Mouse (Mus musculus) cerebellum, adult 9-10 months (tissue): ENCODE measurements around the gene Nek5.

ENCODE experiments used
- DNase-seq: peaks from one replicate; pipeline ENCODE4 v3.0.0; 2022

The Nek5 gene

DNA sequence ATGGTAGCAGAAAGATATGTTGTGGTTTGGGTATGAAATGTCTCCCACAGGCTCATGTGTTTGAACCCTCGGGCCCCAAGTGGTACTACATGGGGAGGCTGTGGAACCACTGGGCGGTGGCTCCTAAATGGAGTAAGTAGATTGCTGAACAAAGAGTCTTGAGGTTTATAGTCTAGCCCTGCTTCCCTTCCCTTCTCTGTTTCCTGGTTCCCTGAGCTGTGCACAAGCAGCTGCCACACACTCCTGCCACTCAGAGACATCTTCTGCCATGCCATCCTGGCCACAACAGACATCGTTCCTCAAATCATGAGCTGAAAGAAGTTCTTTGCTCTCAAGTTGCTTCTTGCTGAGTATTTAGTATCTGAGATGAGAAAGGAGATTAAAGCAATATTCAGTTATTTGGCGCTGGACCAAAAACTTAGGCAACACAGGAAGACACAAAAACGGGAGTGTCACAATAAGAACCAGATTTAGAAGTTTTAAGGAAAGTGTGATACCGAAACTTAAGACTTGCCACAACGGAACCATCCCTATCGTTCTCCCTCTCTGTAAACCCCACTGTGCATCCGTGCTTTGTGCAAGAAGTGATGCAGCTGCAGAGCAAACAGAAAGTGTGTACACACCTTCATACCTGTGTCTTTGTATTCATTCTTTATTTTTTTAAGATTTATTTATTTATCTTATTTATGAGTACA is 45.4 kb downstream of the Nek5 start:
- no peak for DNase-seq

DNA sequence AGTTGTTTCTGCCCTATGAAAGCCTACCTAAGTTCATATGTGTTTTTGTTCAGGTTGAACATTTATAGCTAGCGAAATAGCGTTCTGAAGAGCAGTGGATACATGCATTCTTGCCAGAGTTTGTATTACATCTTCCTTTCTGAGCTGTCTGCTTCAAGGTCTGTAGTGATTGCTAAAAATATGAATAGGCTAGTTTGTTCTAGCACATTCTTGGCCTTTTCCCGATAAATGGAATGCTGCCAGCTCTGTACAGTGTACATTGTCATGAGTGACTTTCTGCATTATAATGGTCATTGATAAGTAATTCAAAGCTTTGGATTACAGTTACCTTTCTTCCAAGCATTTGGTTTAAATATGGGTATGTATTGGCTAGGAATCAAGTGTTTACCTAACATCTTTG is 63.7 kb downstream of the Nek5 start:
- peak; percentile 50 for DNase-seq

DNA sequence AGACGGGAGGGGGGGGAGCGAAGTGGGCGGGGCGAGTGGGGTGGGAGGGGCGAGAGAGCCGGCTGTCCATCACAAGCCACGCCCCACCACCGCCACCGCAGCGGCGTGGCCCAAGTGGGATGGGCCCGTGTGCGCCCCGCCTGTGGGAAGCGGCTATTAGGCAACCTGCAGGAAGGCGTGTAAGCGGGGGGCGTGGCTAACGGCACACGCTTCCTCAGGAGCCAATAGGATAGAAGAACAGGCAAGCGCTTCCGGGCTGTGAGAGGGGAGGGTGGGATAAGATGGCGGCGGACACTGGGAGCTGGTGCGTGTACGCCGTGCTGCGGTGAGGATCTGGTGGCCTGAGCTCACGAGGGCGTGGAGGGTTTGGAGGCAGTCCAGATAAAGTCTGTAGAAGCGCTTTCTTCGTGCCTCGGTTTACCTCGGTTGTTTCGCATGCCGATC is 64.4 kb downstream of the Nek5 start, which contains the start of gene Alg11:
TSS of gene Alg11 (plus strand) at position 276 of the 444 bp plus-strand sequence.
- DNase-seq: peak; percentile 97

DNA sequence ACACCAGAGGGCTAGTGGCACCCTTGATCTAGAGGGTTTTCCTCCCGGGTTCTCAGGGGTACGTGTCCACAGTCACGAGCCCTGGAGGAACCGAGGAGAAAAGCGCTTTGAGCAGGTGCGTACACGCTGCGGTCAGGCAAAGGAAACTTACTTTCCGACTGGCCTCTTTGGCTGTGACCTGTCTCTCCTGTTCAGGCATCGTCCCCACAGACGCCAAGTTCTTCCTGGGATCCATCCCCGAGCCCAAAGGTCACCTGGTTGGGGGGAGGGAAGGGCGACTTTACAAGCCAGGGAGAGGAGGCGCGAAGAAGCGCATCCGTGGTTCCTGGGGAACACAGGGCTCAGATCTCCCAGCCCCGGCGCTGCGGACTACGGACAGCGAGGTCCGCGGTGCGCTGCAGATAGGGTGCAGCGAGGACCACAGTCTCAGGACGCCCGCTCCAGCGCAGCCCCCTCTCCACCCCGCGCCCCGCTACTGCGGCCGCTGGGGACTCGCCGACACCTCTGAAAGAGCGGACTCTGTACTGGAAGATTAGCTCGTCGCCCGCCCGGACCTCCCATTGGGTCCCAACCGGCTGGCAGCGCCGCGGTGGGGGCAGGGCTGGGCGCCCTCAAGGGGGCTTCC is 64.9 kb downstream of the Nek5 start, which contains the start of gene Atp7b:
TSS of gene Atp7b (minus strand) at position 485 of the 625 bp plus-strand sequence.
- peak; percentile 75 for DNase-seq

DNA sequence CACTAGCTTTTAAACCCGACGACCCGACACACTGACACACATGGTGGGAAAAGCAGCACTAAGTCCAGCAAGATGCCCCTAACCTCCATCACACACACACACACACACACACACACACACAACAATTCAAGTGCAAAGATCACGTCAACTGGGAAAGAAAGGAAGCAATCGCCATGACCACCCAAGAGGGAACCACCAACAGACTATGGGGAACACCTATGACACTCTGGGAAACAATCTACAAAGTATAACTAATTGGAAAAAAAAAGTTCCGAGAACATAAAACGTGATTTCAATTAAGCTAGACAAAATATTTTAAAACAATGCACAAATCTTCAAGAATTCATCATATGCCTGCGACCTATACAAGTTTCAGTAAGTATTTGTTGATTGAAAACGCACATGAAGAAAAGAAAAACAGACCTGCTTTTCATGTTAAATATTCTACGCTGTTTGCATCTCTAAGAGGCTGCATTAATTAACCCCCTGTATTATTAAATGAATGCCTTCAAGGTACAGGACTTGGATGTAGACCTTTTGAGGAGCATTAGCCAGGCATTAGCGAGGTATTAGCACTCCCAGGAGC is 65.6 kb downstream of the Nek5 start:
- DNase-seq: no peak

GRCm38 (mm10) chr8:22058368-22058767 is 66.5 kb downstream of the Nek5 start:
- DNase-seq: no peak

- no peak for DNase-seq
Measured at GRCm38 (mm10) chr8:22056850-22057249, 68.0 kb downstream of the Nek5 start.

GRCm38 (mm10) chr8:22055492-22055877 is 69.4 kb downstream of the Nek5 start:
- no peak for DNase-seq

DNA sequence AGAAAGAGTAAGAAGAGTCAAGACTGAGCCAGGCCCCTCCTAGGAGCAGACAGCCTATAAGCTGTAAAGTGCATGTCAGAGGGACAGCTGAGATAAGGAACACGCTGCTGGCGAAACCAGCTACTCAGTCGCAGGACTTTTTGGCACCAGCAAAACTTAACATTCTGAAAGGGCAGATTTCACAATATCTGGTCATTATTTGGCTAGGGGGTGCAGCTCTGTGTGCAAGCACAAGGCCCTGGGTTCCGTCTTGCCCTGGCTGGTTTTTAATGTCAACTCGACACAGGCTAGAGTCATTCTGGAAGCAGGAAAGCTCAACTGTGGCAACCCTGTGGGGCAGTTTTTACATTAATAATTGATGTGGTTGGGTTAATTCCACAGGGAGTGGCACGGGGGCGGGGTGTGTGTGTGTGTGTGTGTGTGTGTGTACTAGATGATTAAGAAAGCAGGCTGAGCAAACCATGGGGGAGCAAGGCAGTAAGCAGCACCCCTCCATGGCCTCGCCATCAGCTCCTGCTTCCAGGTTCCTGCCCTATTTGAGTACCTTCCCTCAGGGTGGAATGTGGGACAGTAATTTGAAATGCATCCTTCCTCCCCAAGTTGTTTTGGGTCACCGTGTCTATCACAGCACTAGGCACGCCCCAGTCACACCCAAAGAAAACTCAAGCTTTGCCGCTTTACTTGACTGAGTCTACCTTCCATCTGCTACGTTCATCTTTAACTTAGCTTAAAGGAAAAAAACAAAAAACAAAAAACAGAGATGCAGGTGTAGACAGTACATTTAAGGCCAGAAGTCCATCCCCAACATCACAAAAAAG is 70.0 kb downstream of the Nek5 start:
- no peak for DNase-seq

- DNase-seq: peak; percentile 34
Measured at GRCm38 (mm10) chr8:22047699-22048464, 77.0 kb downstream of the Nek5 start.

DNA sequence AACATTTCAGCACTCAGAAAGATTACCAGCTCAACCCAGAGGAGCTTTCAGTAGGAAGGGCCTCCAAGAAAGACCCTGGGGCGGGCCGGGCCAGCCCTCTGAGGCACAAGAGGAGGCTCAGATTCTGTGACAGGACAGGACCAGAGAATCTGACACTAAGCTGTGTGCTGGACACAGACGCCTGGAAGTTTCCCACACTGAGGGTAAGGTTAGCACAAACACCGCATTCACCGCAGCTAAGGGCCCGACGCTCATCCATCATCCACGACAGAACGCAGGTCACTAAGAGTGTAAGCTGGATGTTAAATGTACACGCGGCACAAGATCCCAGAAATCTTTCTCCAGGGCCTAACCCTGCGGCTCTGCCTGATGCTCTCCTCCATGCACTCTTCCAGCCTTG is 81.1 kb downstream of the Nek5 start:
- no peak for DNase-seq

DNA sequence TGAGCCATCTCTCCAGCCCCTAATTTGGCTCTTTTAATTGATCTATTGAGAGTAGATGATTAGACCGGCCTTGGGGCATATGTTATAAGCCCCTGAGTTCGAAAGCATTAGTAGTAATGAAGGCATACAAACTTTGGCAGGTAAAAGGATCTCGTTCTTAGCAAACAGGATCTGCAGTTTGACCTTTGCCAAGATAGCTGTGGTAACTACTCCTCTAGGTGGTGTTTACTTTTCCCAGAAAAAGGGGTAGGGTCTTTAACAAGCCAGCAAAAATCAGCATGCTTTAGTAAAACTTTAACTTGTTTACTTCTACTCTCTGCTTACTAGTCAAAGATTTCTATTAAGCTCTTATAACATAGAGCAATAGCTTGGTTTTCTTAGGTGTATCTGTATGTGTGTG is 82.3 kb downstream of the Nek5 start:
- DNase-seq: no peak

- DNase-seq: no peak
Measured at GRCm38 (mm10) chr8:22040153-22040509, 84.7 kb downstream of the Nek5 start.

GRCm38 (mm10) chr8:22039468-22040152 is 85.2 kb downstream of the Nek5 start:
- DNase-seq: no peak

- DNase-seq: peak; percentile 12
Measured at GRCm38 (mm10) chr8:22037022-22037421, 87.8 kb downstream of the Nek5 start.

- DNase-seq: peak; percentile 15
Measured at GRCm38 (mm10) chr8:22036137-22036536, 88.7 kb downstream of the Nek5 start.

GRCm38 (mm10) chr8:22030990-22031389 is 93.9 kb downstream of the Nek5 start:
- DNase-seq: no peak

- no peak for DNase-seq
Measured at GRCm38 (mm10) chr8:22028973-22029372, 95.9 kb downstream of the Nek5 start.

DNA sequence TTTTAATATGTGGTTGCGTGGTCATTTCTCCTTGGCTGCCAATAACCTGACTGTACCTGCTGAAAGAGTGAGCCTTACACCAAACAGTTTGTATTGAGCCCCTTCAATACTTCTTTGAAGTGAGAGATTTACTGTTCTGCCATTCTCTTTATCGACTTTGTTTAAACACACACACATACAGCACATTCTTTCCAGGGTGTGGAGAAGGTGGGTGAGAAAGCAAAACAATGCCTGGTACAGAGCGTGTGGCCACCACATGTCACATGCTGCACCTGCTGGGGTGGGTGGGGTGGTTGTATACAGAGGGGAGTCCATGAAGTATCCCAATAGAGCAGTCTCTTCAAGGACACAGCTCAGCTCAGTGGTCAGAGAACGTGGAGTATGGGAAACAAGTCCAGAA is 99.6 kb downstream of the Nek5 start:
- DNase-seq: no peak
